Mouse (Mus musculus) megakaryocyte, embryonic 14.5 days (primary cell): ENCODE results near the gene Cdc42bpg.

Experiments
- FLI1 ChIP-seq: IDR thresholded peaks from 2 replicates; pipeline ENCODE4 v1.6.1; 2012; ENCODE audit warnings: low read length, inconsistent platforms, mixed read lengths
- GATA1 ChIP-seq: IDR thresholded peaks from 3 replicates; pipeline ENCODE4 v1.6.1; 2012; ENCODE audit warnings: mixed read lengths, low read length, inconsistent platforms, borderline replicate concordance

DNA sequence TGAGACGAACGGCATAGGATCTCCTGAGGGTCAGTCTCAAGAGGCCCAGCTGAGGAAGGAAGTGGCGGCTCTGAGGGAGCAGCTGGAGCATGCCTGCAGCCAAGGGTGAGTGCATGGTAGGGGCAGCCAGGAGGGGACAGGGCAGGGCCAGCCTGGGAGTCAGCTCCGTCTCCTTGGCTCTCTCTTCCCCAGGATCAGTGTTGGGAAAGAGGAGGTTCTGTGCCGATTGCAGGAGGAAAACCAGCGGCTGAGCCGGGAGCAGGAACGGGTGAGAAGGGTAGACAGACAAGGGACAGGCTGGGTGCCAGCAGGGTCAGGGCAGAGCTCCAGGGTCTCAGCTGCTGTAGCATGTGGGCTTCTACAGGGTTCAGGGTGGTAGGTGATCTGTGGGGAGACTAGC is 8.3 kb downstream of the Cdc42bpg start:
- TF ChIP-seq GATA1 (no peak), FLI1 (no peak)
